Mouse (Mus musculus): ENCODE measurements around the gene Ndrg3.

DNA sequence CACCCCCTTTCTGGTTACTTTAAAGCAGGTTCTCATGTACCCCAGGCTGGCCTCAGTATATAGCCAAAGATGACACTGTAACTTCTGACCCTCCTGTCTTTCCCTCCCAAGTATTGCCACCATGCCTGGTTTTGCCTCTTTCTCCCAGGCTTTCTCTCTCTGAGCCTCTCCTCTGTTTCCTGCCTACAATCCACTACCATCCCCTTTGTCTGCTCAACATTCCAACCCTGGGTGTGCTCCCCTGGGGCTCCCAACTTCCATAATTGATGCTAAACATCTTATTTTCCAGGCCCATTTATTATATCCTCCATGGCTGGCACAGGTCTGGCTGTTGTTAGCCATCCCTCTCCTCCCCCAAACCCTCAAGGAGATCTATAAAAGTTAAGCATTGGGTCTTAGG is 16.7 kb upstream of the Ndrg3 start:
- no peak for TF ChIP-seq POLR2A (IDR thresholded peaks at IDR 0.05; ENCODE audit: low read depth, low read length)
- TF ChIP-seq CTCF (IDR thresholded peaks at IDR 0.05; ENCODE audit: borderline replicate concordance, insufficient read depth, low read length), result no peak

Data from embryonic fibroblast, embryonic 13.5 days (primary cell).